Mouse (Mus musculus) Patski (cell line): ENCODE measurements at regions not wholly inside any gene's neighbourhood (a gene's known extent, or its start where the extent isn't known, plus 50 kb on each side); places are given as distances from the start of the nearest gene placed in this dataset.

Experiments
- ATAC-seq: fragments of 100-300 bp; one replicate; pipeline ENCODE4 v1.8.0; 2021
- CTCF ChIA-PET: fragments of 350-600 bp; sonication (Branson Sonifier 250); formaldehyde crosslinking; loops from one replicate; lab custom pipeline; 2022; ENCODE audit warnings: inconsistent platforms; lab: Charles Lee
- POLR2A ChIA-PET: fragments of 350-600 bp; sonication (Branson Sonifier 250); formaldehyde crosslinking; loops from one replicate; lab custom pipeline; 2022; ENCODE audit warnings: antibody characterized with exemption, inconsistent platforms; lab: Charles Lee
- DNase-seq: peaks from one replicate; pipeline ENCODE4 v3.0.0-alpha.2; 2011; ENCODE audit warnings: low read depth, low spot score
- H3K27me3 ChIP-seq: fragments of 371-371 bp; one replicate; pipeline ENCODE4 v1.5.1; 2021
- CTCF ChIP-seq: fragments of 100-300 bp; IDR thresholded peaks from one replicate; pipeline ENCODE4 v1.5.1; 2021
- in situ Hi-C: fragments of 300-500 bp; cut with MboI; formaldehyde crosslinking; loops from 3 replicates; pipeline ENCODE4 v1.11.1; 2018; ENCODE audit warnings: low pct_unique_long_range_greater_than_20kb, mixed read lengths

- DNase-seq (no peak), ATAC-seq (no peak)
- ChIA-PET POLR2A (no interaction called here), CTCF (no interaction called here)
- in situ Hi-C loops: no loop called here
- no peak for TF ChIP-seq CTCF
- H3K27me3 ChIP-seq: no peaks in the 10 kb centered on the region
These were observed 245.0 kb upstream of the Habp2 start for GRCm38 (mm10) chr19:56041930-56042329.

GRCm38 (mm10) chr19:56046784-56047390, 240.1 kb upstream of the Habp2 start:
- TF ChIP-seq CTCF: no peak
- no peak for DNase-seq
- POLR2A ChIA-PET: no interaction called here
- H3K27me3 ChIP-seq: no peaks in the 10 kb centered on the region
- in situ Hi-C loops: no loop called here
- CTCF ChIA-PET: no interaction called here
- ATAC-seq: no peak

- TF ChIP-seq CTCF: no peak
- DNase-seq (no peak), ATAC-seq (no peak)
- in situ Hi-C loops: no loop called here
- no peaks in the 10 kb centered on the region for H3K27me3 ChIP-seq
- ChIA-PET POLR2A (no interaction called here), CTCF (no interaction called here)
These were observed 232.8 kb upstream of the Habp2 start for GRCm38 (mm10) chr19:56054186-56054585.

GRCm38 (mm10) chr19:56056397-56056796, 230.5 kb upstream of the Habp2 start:
- ChIA-PET POLR2A (no interaction called here), CTCF (interaction anchor here (1.0 to 1.1 kb wide), 2 partner anchors 9 to 67 kb away, joined by 3 to 4 read pairs; no protein-coding TSS in a partner anchor)
- in situ Hi-C loops: no loop called here
- ATAC-seq: no peak
- TF ChIP-seq CTCF: no peak
- no peak for DNase-seq
- no peaks in the 10 kb centered on the region for H3K27me3 ChIP-seq

- H3K27me3 ChIP-seq: no peaks in the 10 kb centered on the region
- in situ Hi-C loops: no loop called here
- ChIA-PET CTCF (interaction anchor here (1.8 kb wide), 1 partner anchor 17 kb away, joined by 5 read pairs; no protein-coding TSS in a partner anchor), POLR2A (no interaction called here)
- ATAC-seq: no peak
- no peak for TF ChIP-seq CTCF
- no peak for DNase-seq
These were observed 224.9 kb upstream of the Habp2 start for GRCm38 (mm10) chr19:56061882-56062540.

GRCm38 (mm10) chr19:56063099-56063498, 223.8 kb upstream of the Habp2 start:
- in situ Hi-C loops: no loop called here
- TF ChIP-seq CTCF: no peak
- H3K27me3 ChIP-seq: no peaks in the 10 kb centered on the region
- ChIA-PET POLR2A (no interaction called here), CTCF (no interaction called here)
- ATAC-seq (no peak), DNase-seq (no peak)

- no peaks in the 10 kb centered on the region for H3K27me3 ChIP-seq
- in situ Hi-C loops: no loop called here
- ChIA-PET POLR2A (interaction anchor here (1.3 kb wide), 1 partner anchor 28 kb away, joined by 3 read pairs; no protein-coding TSS in a partner anchor), CTCF (interaction anchor here (1.2 kb wide), 1 partner anchor 9 kb away, joined by 4 read pairs; no protein-coding TSS in a partner anchor)
- ATAC-seq: no peak
- no peak for DNase-seq
- no peak for TF ChIP-seq CTCF
These were observed 221.2 kb upstream of the Habp2 start for GRCm38 (mm10) chr19:56065730-56066129.

GRCm38 (mm10) chr19:56068165-56068564, 218.8 kb upstream of the Habp2 start:
- in situ Hi-C loops: no loop called here
- ATAC-seq (no peak), DNase-seq (no peak)
- TF ChIP-seq CTCF: no peak
- ChIA-PET POLR2A (interaction anchor here (1.2 kb wide), 1 partner anchor 36 kb away, joined by 5 read pairs; no protein-coding TSS in a partner anchor), CTCF (no interaction called here)
- no peaks in the 10 kb centered on the region for H3K27me3 ChIP-seq

- ATAC-seq (no peak), DNase-seq (no peak)
- TF ChIP-seq CTCF: no peak
- POLR2A ChIA-PET: interaction anchor here (0.9 to 1.2 kb wide), 2 partner anchors 14 to 36 kb away, joined by 4 to 5 read pairs; no protein-coding TSS in a partner anchor
- in situ Hi-C loops: no loop called here
- CTCF ChIA-PET: no interaction called here
- H3K27me3 ChIP-seq: no peaks in the 10 kb centered on the region
These were observed 218.1 kb upstream of the Habp2 start for GRCm38 (mm10) chr19:56068854-56069253.

GRCm38 (mm10) chr19:56069266-56069665, 217.7 kb upstream of the Habp2 start:
- POLR2A ChIA-PET: interaction anchor here (0.9 kb wide), 1 partner anchor 14 kb away, joined by 4 read pairs; no protein-coding TSS in a partner anchor
- in situ Hi-C loops: no loop called here
- ATAC-seq (no peak), DNase-seq (no peak)
- TF ChIP-seq CTCF: no peak
- CTCF ChIA-PET: no interaction called here
- H3K27me3 ChIP-seq: no peaks in the 10 kb centered on the region

- no peak for DNase-seq
- ATAC-seq: no peak
- in situ Hi-C loops: no loop called here
- no peaks in the 10 kb centered on the region for H3K27me3 ChIP-seq
- no peak for TF ChIP-seq CTCF
- CTCF ChIA-PET: no interaction called here
- POLR2A ChIA-PET: no interaction called here
These were observed 215.6 kb upstream of the Habp2 start for GRCm38 (mm10) chr19:56071340-56071739.
